Mouse (Mus musculus): ENCODE measurements around the gene Nrxn1. TPM values are rescaled to one million over a fixed set of nuclear protein-coding genes. Genes with fewer than 3 reads are reported as not detected.

The Nrxn1 gene
- polyA plus RNA-seq, 1 experiment = 2.4 TPM

DNA sequence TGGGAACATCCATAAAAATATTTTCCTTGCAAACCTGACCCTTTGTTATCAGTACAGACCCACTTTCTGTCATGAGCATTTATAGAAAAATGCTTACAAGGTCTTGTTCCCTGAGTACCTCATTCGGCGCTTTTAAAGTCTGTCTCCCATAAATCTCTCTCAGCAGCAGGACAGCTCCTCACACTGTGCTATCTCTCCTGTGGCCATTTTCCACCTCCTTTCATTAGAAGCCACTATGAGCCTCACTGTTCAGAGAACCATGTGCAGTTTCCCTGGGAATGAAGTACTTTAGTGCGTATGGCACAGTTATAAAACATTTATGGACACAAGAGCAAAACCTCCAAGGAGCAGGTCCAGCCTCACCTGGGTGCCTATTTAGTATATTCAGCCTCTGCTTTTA lies 1014.4 kb downstream of the Nrxn1 start:
- TF ChIP-seq CTCF (IDR thresholded peaks at IDR 0.05; ENCODE audit: insufficient read depth, low read length) (no peak), POLR2A (IDR thresholded peaks at IDR 0.05; ENCODE audit: borderline replicate concordance, extremely low read depth, low read depth, low read length) (no peak)
- no peak for DNase-seq
- 50% methylated on average over 3 of the region's 3 CpGs for WGBS

GRCm38 (mm10) chr17:90062866-90063265 lies 1030.0 kb downstream of the Nrxn1 start:
- WGBS = 15% methylated on average over 1 of the region's 1 CpGs
- no peak for DNase-seq

More for the DNA sequence above, 1014.4 kb downstream of the Nrxn1 start:
- Histone ChIP-seq H3K4me1 (ENCODE audit: control insufficient read depth, insufficient read depth, low read length) (no peaks in the 10 kb centered on the region), H3K4me3 (replicated peaks; ENCODE audit: extremely low read depth, low read depth, low read length) (no peak overlapping the region)

GRCm38 (mm10) chr17:90060872-90061271 lies 1032.0 kb downstream of the Nrxn1 start:
- no peak for DNase-seq
- TF ChIP-seq POLR2A (IDR thresholded peaks at IDR 0.05; ENCODE audit: borderline replicate concordance, extremely low read depth, low read depth, low read length) = no peak
- TF ChIP-seq CTCF (IDR thresholded peaks at IDR 0.05; ENCODE audit: insufficient read depth, low read length) = no peak
- WGBS = 54% methylated on average over 5 of the region's 5 CpGs
- H3K4me3 ChIP-seq (replicated peaks; ENCODE audit: extremely low read depth, low read depth, low read length) = no peak overlapping the region
- H3K4me1 ChIP-seq (ENCODE audit: control insufficient read depth, insufficient read depth, low read length) = no peaks in the 10 kb centered on the region

More at GRCm38 (mm10) chr17:90062866-90063265, 1030.0 kb downstream of the Nrxn1 start:
- TF ChIP-seq CTCF (IDR thresholded peaks at IDR 0.05; ENCODE audit: insufficient read depth, low read length) (no peak), POLR2A (IDR thresholded peaks at IDR 0.05; ENCODE audit: borderline replicate concordance, extremely low read depth, low read depth, low read length) (no peak)
- Histone ChIP-seq H3K4me1 (ENCODE audit: control insufficient read depth, insufficient read depth, low read length) (no peaks in the 10 kb centered on the region), H3K4me3 (replicated peaks; ENCODE audit: extremely low read depth, low read depth, low read length) (no peak overlapping the region)

- DNase-seq = no peak
- TF ChIP-seq CTCF (IDR thresholded peaks at IDR 0.05; ENCODE audit: insufficient read depth, low read length) (no peak), POLR2A (IDR thresholded peaks at IDR 0.05; ENCODE audit: borderline replicate concordance, extremely low read depth, low read depth, low read length) (no peak)
- Histone ChIP-seq H3K4me3 (replicated peaks; ENCODE audit: extremely low read depth, low read depth, low read length) (no peak overlapping the region), H3K4me1 (ENCODE audit: control insufficient read depth, insufficient read depth, low read length) (no peaks in the 10 kb centered on the region)
- WGBS = 33% methylated on average over 3 of the region's 3 CpGs
Measured at GRCm38 (mm10) chr17:90060168-90060567, 1032.7 kb downstream of the Nrxn1 start.

DNA sequence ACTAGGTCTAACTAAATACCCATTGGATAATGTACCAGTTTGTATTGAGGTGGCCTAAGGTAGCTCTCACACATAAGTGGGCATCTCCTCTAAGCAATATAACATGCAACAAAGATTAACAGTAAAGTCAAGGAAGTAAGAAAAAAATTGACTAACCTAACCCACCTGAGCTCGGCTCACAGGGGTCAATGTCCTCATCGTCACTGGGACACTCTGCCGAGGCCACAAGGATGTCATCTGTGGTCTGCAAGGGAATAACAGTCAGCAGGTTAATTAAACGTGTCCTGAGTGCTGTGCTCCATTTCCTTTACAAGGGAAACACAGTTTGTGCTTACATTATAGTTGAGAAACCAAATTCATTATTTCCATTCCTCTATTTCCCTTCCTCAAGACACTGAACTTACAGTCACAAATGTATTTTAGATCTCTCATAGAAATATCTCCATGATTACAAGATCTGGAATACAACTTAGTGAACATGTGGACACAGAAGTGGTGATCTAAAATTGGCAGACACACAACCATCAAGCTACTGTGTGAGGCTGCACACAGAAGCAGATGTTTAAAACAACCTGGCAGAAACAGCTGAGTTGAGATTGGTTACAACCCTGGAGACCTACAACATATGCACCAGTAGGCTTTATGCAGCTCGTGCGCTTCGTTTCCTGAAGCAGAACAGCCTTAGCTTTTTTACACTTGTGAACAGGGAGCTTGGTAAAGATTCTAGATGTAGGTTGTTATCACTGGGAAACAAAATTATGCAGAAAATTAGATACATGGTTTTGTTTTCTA lies 1033.4 kb downstream of the Nrxn1 start:
- DNase-seq = no peak
- Histone ChIP-seq H3K4me1 (ENCODE audit: control insufficient read depth, insufficient read depth, low read length) (no peaks in the 10 kb centered on the region), H3K4me3 (replicated peaks; ENCODE audit: extremely low read depth, low read depth, low read length) (no peak overlapping the region)
- TF ChIP-seq POLR2A (IDR thresholded peaks at IDR 0.05; ENCODE audit: borderline replicate concordance, extremely low read depth, low read depth, low read length) (no peak), CTCF (IDR thresholded peaks at IDR 0.05; ENCODE audit: insufficient read depth, low read length) (no peak)
- WGBS = 64% methylated on average over 7 of the region's 7 CpGs

DNA sequence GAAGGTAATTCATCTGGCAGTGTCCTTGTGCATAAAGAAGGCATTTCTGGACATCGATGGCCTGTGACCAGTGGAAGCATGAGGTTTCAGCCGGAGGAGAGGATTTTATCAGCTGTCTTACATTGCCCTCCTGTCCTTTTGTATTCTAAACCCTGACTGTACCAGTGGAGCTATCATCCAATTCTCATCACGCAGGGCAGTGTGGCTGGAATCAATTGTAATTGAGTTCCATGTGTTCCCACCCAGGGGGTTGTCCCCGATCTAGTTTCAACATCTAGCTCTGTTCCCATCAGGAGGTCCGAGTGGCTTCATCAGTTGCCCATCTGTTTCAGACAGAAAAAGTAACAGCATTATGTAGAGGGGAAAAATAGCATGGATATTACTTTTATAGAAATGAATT lies 1038.6 kb downstream of the Nrxn1 start:
- DNase-seq = no peak
- no peaks in the 10 kb centered on the region for H3K4me1 ChIP-seq (ENCODE audit: control insufficient read depth, insufficient read depth, low read length)
- WGBS = 57% methylated on average over 5 of the region's 5 CpGs
- TF ChIP-seq CTCF (IDR thresholded peaks at IDR 0.05; ENCODE audit: insufficient read depth, low read length) = no peak
- TF ChIP-seq POLR2A (IDR thresholded peaks at IDR 0.05; ENCODE audit: borderline replicate concordance, extremely low read depth, low read depth, low read length) = no peak
- no peak overlapping the region for H3K4me3 ChIP-seq (replicated peaks; ENCODE audit: extremely low read depth, low read depth, low read length)

GRCm38 (mm10) chr17:90039316-90039715 lies 1053.6 kb downstream of the Nrxn1 start:
- TF ChIP-seq CTCF (IDR thresholded peaks at IDR 0.05; ENCODE audit: insufficient read depth, low read length) (no peak), POLR2A (IDR thresholded peaks at IDR 0.05; ENCODE audit: borderline replicate concordance, extremely low read depth, low read depth, low read length) (no peak)
- no peak for DNase-seq
- Histone ChIP-seq H3K4me3 (replicated peaks; ENCODE audit: extremely low read depth, low read depth, low read length) (no peak overlapping the region), H3K4me1 (ENCODE audit: control insufficient read depth, insufficient read depth, low read length) (no peaks in the 10 kb centered on the region)
- WGBS = 65% methylated on average over 1 of the region's 1 CpGs

GRCm38 (mm10) chr17:90032416-90032815 lies 1060.5 kb downstream of the Nrxn1 start:
- TF ChIP-seq POLR2A (IDR thresholded peaks at IDR 0.05; ENCODE audit: borderline replicate concordance, extremely low read depth, low read depth, low read length) (no peak), CTCF (IDR thresholded peaks at IDR 0.05; ENCODE audit: insufficient read depth, low read length) (no peak)
- no peak for DNase-seq
- H3K4me1 ChIP-seq (ENCODE audit: control insufficient read depth, insufficient read depth, low read length) = no peaks in the 10 kb centered on the region

DNA sequence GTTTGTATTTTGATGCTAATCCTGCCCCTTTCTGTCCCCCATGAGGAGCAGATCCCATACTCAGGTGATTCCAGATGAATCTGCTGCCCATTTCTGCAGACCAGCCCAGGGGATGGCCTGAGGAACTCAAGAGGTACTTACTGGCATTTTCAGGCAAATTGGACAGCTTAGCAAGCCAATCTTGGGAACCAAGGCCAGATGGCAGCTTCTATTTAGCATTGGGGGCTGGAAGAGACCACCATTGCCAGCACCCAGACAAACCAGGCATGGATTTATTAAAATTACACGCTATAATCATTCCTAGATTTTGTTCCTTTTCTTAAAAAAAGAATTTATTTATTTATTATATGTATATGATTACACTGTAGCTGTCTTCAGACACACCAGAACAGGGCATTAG lies 1076.2 kb downstream of the Nrxn1 start:
- Histone ChIP-seq H3K4me1 (ENCODE audit: control insufficient read depth, insufficient read depth, low read length) (no peaks in the 10 kb centered on the region), H3K4me3 (replicated peaks; ENCODE audit: extremely low read depth, low read depth, low read length) (no peak overlapping the region)
- WGBS = 67% methylated on average over 1 of the region's 1 CpGs
- DNase-seq = no peak
- TF ChIP-seq POLR2A (IDR thresholded peaks at IDR 0.05; ENCODE audit: borderline replicate concordance, extremely low read depth, low read depth, low read length) (no peak), CTCF (IDR thresholded peaks at IDR 0.05; ENCODE audit: insufficient read depth, low read length) (no peak)

More at GRCm38 (mm10) chr17:90032416-90032815, 1060.5 kb downstream of the Nrxn1 start:
- no peak overlapping the region for H3K4me3 ChIP-seq (replicated peaks; ENCODE audit: extremely low read depth, low read depth, low read length)
- WGBS = 72% methylated on average over 2 of the region's 2 CpGs

DNA sequence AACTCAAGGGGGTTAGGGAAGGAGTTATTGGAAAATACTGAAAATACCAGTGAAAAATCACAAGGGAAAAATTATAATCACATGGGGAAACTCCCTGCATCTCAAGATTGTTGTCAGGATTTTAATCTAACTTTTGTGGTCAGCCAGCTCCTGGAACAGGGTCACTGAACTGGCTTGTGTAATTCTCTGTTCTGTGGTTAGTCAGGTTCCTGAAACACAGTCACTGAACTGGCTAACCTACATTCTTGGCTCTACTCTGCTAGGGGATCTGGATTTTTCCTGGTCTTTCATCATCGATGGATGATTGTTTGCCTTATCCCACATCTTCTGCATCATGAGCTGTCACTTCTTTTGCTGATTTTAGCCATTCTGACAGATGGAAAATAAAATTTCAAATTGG lies 1081.1 kb downstream of the Nrxn1 start:
- no peak for TF ChIP-seq POLR2A (IDR thresholded peaks at IDR 0.05; ENCODE audit: borderline replicate concordance, extremely low read depth, low read depth, low read length)
- no peak for TF ChIP-seq CTCF (IDR thresholded peaks at IDR 0.05; ENCODE audit: insufficient read depth, low read length)
- no peak for DNase-seq
- WGBS = 92% methylated on average over 1 of the region's 1 CpGs
- no peak overlapping the region for H3K4me3 ChIP-seq (replicated peaks; ENCODE audit: extremely low read depth, low read depth, low read length)
- no peaks in the 10 kb centered on the region for H3K4me1 ChIP-seq (ENCODE audit: control insufficient read depth, insufficient read depth, low read length)
